Mouse (Mus musculus) kidney, postnatal 14 days (tissue): Measurements from ENCODE around the gene Notch4.

Experiments
- DNase-seq: peaks from one replicate; pipeline ENCODE4 v3.0.0; 2022; ENCODE audit warnings: mixed read lengths

The Notch4 gene

GRCm38 (mm10) chr17:34572361-34572760 is 8.3 kb downstream of the Notch4 start:
- DNase-seq, result no peak

GRCm38 (mm10) chr17:34576577-34576976 is 12.5 kb downstream of the Notch4 start:
- DNase-seq, result no peak

GRCm38 (mm10) chr17:34578070-34578469 is 14.0 kb downstream of the Notch4 start:
- DNase-seq, result no peak

- DNase-seq, result no peak
Measured at GRCm38 (mm10) chr17:34582528-34582927, 18.5 kb downstream of the Notch4 start.

DNA sequence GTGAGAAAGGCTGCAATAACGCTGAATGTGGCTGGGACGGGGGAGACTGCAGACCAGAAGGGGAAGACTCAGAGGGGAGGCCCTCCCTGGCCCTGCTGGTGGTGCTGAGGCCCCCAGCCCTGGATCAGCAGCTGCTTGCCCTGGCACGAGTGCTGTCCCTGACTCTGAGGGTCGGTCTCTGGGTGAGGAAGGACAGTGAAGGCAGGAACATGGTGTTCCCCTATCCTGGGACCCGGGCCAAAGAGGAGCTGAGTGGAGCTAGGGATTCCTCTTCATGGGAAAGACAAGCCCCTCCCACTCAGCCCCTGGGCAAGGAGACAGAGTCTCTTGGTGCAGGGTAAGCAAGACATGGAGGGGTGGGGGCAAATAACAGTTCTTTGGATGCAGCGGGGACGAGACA is 19.3 kb downstream of the Notch4 start:
- peak; percentile 41 for DNase-seq

DNA sequence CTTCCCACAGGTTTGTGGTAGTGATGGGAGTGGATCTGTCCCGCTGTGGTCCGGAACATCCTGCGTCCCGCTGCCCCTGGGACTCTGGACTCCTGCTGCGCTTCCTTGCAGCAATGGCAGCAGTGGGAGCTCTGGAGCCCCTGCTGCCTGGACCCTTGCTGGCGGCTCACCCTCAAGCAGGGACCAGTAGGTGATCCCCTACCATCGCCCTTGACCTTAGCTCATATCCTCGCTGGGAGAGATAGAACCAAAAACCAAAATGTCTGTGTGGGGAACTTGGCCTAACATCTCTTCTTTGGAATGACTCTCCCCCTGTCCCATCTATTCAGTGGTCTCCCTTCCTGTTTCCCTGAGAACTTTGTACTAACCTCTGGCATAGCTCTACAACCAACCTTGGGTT is 19.8 kb downstream of the Notch4 start:
- no peak for DNase-seq

- no peak for DNase-seq
Measured at GRCm38 (mm10) chr17:34585121-34585520, 21.1 kb downstream of the Notch4 start.

- no peak for DNase-seq
Measured at GRCm38 (mm10) chr17:34585877-34586771, 22.1 kb downstream of the Notch4 start.

DNA sequence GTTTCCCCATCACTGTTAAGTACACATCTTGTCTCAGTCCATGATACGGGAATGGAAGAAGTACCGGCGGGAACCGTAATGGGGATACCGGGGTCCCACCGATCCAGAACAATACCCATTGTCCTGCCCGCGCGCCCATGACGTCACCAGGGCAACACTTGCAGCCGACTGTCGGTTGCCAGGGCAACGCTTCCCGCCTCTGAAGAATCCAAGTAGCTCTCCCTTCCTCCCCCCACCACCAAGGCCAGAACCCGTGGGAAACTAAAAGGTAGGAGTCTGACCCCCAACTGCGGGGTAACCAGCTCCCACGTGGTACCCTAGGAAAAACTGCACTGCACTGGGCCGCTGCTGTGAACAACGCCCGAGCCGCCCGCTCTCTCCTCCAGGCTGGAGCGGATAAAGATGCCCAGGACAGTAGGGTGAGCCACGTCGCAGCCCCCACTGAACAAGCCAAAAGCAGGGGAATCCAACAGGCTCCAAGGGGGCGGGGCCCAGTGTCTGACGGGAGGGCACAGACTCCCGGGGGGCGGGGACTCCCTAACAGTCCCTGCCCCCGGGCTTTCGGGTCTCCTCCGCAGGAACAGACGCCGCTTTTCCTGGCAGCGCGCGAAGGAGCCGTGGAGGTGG is 22.8 kb downstream of the Notch4 start:
- peak; percentile 94 for DNase-seq

DNA sequence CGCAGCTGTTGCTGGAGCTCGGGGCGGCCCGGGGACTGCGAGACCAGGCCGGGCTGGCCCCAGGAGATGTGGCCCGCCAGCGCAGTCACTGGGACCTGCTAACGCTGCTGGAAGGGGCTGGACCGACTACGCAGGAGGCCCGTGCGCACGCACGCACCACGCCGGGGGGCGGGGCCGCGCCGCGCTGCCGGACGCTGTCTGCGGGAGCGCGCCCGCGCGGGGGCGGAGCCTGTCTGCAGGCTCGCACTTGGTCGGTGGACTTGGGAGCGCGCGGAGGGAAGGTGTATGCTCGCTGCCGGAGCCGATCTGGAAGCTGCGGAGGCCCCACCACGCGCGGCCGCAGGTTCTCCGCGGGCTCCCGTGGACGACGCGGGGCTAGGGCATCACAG is 23.3 kb downstream of the Notch4 start:
- peak; percentile 99 for DNase-seq

- DNase-seq, result no peak
Measured at GRCm38 (mm10) chr17:34587814-34588213, 23.7 kb downstream of the Notch4 start.

DNA sequence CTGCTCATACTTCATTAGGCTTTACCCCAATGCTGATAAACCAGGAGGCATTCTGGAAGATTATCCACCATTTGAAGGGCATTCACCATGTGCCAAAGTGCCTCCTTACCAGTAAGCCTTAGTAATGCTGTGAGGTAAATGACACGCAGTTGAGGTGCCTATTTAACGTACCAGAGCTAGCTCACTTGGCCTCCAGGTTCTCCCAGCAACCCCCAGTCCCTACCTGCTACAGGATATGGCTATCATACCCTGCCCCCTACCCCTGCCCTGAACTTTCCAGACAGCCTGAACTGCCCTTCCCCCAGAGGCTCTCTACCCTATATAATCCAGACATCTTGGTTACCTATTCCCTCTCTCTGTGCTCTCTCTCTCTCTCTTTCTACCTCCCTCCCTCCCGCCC is 24.7 kb downstream of the Notch4 start:
- DNase-seq, result no peak

DNA sequence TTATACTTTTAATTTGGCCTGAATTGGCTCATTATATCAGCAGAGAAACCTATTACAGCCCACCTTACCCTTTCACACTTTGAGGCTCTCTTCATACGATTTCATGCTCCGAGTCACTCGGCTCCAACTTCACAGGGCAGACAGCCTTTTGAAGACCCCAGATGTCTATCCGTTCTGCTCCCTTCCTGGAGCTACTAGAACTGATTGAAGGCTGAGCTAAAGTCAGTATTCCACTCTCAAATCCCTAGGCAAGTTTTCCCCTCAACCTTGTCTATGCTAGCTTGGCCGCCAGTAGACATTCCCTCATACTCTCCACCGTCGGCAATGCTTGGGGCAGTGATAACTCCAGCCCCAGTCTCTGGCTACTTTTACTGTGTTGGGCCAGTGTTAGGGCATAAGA is 25.1 kb downstream of the Notch4 start:
- no peak for DNase-seq

DNA sequence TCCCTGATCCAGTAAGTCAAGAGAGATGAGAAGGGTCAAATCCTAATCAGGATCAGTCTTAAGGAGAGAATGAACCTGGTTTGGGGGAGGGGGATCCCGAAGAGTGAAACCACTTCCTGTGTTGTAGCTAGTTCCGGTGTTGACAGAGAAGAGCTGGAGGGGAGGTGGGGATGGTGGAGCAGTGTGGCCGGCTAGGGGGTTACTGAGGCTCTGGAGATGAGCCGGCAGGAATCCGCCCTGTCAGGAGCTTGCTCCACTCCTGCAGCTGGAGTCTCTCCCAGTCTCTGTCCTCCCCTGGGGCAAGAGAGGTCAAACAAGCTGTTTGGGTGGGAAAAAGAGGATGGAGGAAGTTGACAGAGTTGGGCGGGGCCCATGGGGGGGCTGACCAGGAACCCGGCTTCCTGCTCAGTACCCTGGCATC is 25.6 kb downstream of the Notch4 start, which contains the start of gene Gpsm3:
Gpsm3 (plus strand) TSS at position 126 of the 421 bp plus-strand sequence.
- peak; percentile 75 for DNase-seq

- DNase-seq, result no peak
Measured at GRCm38 (mm10) chr17:34590154-34590987, 26.3 kb downstream of the Notch4 start.

- peak; percentile 43 for DNase-seq
Measured at GRCm38 (mm10) chr17:34591029-34591993, 27.2 kb downstream of the Notch4 start, which contains the start of gene Pbx2. Pbx2 (plus strand) TSS chr17:34591266.

DNA sequence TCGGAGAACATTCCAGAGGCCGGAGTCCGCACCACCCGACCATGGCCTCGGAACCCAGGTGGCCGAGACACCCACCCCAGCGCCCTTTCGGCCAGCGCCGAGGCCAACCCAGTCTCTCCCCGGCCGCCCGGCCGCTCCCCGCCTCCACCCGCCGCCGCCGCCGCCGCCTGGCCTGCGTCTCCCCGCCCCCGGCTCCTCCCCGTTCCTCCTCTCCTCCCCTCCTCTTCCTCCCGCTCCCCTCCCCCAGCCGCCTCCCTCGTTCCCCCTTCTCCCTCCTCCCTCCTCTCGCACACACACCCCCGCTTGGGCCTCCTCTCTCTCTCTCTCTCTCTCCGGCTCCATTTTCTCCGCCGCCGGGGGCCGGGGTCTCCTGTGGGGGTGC is 27.9 kb downstream of the Notch4 start:
- DNase-seq, result peak; percentile 94

- DNase-seq, result peak; percentile 57
Measured at GRCm38 (mm10) chr17:34592581-34593549, 28.8 kb downstream of the Notch4 start.

GRCm38 (mm10) chr17:34593752-34594525 is 29.9 kb downstream of the Notch4 start:
- peak; percentile 44 for DNase-seq

GRCm38 (mm10) chr17:34596098-34596497 is 32.0 kb downstream of the Notch4 start:
- DNase-seq, result no peak
